Mouse (Mus musculus) cerebellum, adult 2 months (tissue): ENCODE measurements at regions not wholly inside any gene's neighbourhood (a gene's known extent, or its start where the extent isn't known, plus 50 kb on each side); places are given as distances from the start of the nearest gene placed in this dataset.

ENCODE experiments used
- CTCF ChIP-seq: fragments of 200-500 bp; IDR thresholded peaks from 2 replicates; pipeline ENCODE4 v1.5.1; 2011; ENCODE audit warnings: low read depth, mild to moderate bottlenecking, control low read depth, low read length, moderate library complexity, borderline replicate concordance; ENCODE audit not compliant: insufficient read depth
- POLR2A ChIP-seq: fragments of 200-500 bp; IDR thresholded peaks from 2 replicates; pipeline ENCODE4 v1.6.1; 2011; ENCODE audit warnings: low read length, control low read depth, borderline replicate concordance; ENCODE audit not compliant: insufficient read depth

- TF ChIP-seq POLR2A, result no peak
- TF ChIP-seq CTCF, result no peak
Observed at GRCm38 (mm10) chr14:86443921-86444835, 696.9 kb downstream of the Diaph3 start.
